Mouse (Mus musculus): ENCODE results near the gene Sept8. TPM values are rescaled to one million over a fixed set of nuclear protein-coding genes. Genes with fewer than 3 reads are reported as not detected.

The Sept8 gene
- polyA plus RNA-seq, 1 experiment from 2014 or later: 55.7 TPM

GRCm38 (mm10) chr11:53481088-53481730 lies 37.8 kb upstream of the Sept8 start:
- H3K27me3 ChIP-seq: peaks cover 41% of the 10 kb centered on the region
- ATAC-seq (no peak), DNase-seq (ENCODE audit: low read depth, low spot score) (no peak)
- POLR2A ChIA-PET: no interaction called here
- no peak for TF ChIP-seq CTCF (IDR thresholded peaks at IDR 0.05)
- in situ Hi-C loops (cut with MboI; ENCODE audit: low pct_unique_long_range_greater_than_20kb): no loop called here
- CTCF ChIA-PET: no interaction called here

- POLR2A ChIA-PET: interaction anchor here (0.6 kb wide), 1 partner anchor 132 kb away, joined by 3 read pairs; no protein-coding TSS in a partner anchor
- in situ Hi-C loops (cut with MboI; ENCODE audit: low pct_unique_long_range_greater_than_20kb): no loop called here
- TF ChIP-seq CTCF (IDR thresholded peaks at IDR 0.05): no peak
- ATAC-seq (no peak), DNase-seq (ENCODE audit: low read depth, low spot score) (no peak)
- H3K27me3 ChIP-seq: peaks cover 20% of the 10 kb centered on the region
- CTCF ChIA-PET: interaction anchor here (0.9 kb wide), 1 partner anchor 144 kb away, joined by 3 read pairs; no protein-coding TSS in a partner anchor
Observed at GRCm38 (mm10) chr11:53483159-53483891, 35.7 kb upstream of the Sept8 start.

GRCm38 (mm10) chr11:53485719-53486118 lies 33.3 kb upstream of the Sept8 start:
- no peak for DNase-seq (ENCODE audit: low read depth, low spot score)
- CTCF ChIA-PET: interaction anchor here (3.4 kb wide), 1 partner anchor 10 kb away, joined by 11 read pairs; no protein-coding TSS in a partner anchor
- no peak for ATAC-seq
- POLR2A ChIA-PET: interaction anchor here (0.7 kb wide), 1 partner anchor 12 kb away, joined by 3 read pairs; no protein-coding TSS in a partner anchor
- peak; percentile 77 for TF ChIP-seq CTCF (IDR thresholded peaks at IDR 0.05)
- H3K27me3 ChIP-seq: peaks cover 4% of the 10 kb centered on the region
- in situ Hi-C loops (cut with MboI; ENCODE audit: low pct_unique_long_range_greater_than_20kb): no loop called here

- in situ Hi-C loops (cut with MboI; ENCODE audit: low pct_unique_long_range_greater_than_20kb): no loop called here
- TF ChIP-seq CTCF (IDR thresholded peaks at IDR 0.05): no peak
- ATAC-seq (no peak), DNase-seq (ENCODE audit: low read depth, low spot score) (no peak)
- POLR2A ChIA-PET: no interaction called here
- H3K27me3 ChIP-seq: peaks cover 4% of the 10 kb centered on the region
- CTCF ChIA-PET: interaction anchor here (3.4 kb wide), 1 partner anchor 9 kb away, joined by 11 read pairs; no protein-coding TSS in a partner anchor
Observed at GRCm38 (mm10) chr11:53486351-53486750, 32.7 kb upstream of the Sept8 start.

- no peak for TF ChIP-seq CTCF (IDR thresholded peaks at IDR 0.05)
- H3K27me3 ChIP-seq: peaks cover 4% of the 10 kb centered on the region
- no peak for ATAC-seq
- CTCF ChIA-PET: interaction anchor here (1.0 to 3.4 kb wide), 2 partner anchors 9 to 17 kb away, joined by 4 to 11 read pairs; partner anchors contain the start of gene Gm9837
- POLR2A ChIA-PET: no interaction called here
- DNase-seq (ENCODE audit: low read depth, low spot score): no peak
- in situ Hi-C loops (cut with MboI; ENCODE audit: low pct_unique_long_range_greater_than_20kb): no loop called here
Observed at GRCm38 (mm10) chr11:53486822-53487594, 32.0 kb upstream of the Sept8 start.

- DNase-seq (ENCODE audit: low read depth, low spot score) (no peak), ATAC-seq (no peak)
- POLR2A ChIA-PET: no interaction called here
- CTCF ChIA-PET: interaction anchor here (0.9 kb wide), 1 partner anchor 19 kb away, joined by 5 read pairs; the partner anchor contains the start of gene Gm9837
- peaks cover 4% of the 10 kb centered on the region for H3K27me3 ChIP-seq
- in situ Hi-C loops (cut with MboI; ENCODE audit: low pct_unique_long_range_greater_than_20kb): no loop called here
- peak; percentile 34 for TF ChIP-seq CTCF (IDR thresholded peaks at IDR 0.05)
Observed at GRCm38 (mm10) chr11:53489007-53489406, 30.1 kb upstream of the Sept8 start.

- ChIA-PET CTCF (interaction anchor here (0.9 kb wide), 1 partner anchor 20 kb away, joined by 5 read pairs; the partner anchor contains the start of gene Gm9837), POLR2A (no interaction called here)
- TF ChIP-seq CTCF (IDR thresholded peaks at IDR 0.05): no peak
- ATAC-seq (no peak), DNase-seq (ENCODE audit: low read depth, low spot score) (no peak)
- in situ Hi-C loops (cut with MboI; ENCODE audit: low pct_unique_long_range_greater_than_20kb): no loop called here
- H3K27me3 ChIP-seq: peaks cover 4% of the 10 kb centered on the region
Observed at GRCm38 (mm10) chr11:53489421-53489820, 29.6 kb upstream of the Sept8 start.

GRCm38 (mm10) chr11:53491954-53492401 lies 27.1 kb upstream of the Sept8 start:
- in situ Hi-C loops (cut with MboI; ENCODE audit: low pct_unique_long_range_greater_than_20kb): no loop called here
- peaks cover 4% of the 10 kb centered on the region for H3K27me3 ChIP-seq
- ChIA-PET CTCF (no interaction called here), POLR2A (no interaction called here)
- DNase-seq (ENCODE audit: low read depth, low spot score) (no peak), ATAC-seq (no peak)
- TF ChIP-seq CTCF (IDR thresholded peaks at IDR 0.05): no peak

GRCm38 (mm10) chr11:53493243-53493955 lies 25.7 kb upstream of the Sept8 start:
- DNase-seq (ENCODE audit: low read depth, low spot score): no peak
- peaks cover 4% of the 10 kb centered on the region for H3K27me3 ChIP-seq
- POLR2A ChIA-PET: interaction anchor here (0.6 kb wide), 1 partner anchor 47 kb away, joined by 3 read pairs; no protein-coding TSS in a partner anchor
- no peak for ATAC-seq
- TF ChIP-seq CTCF (IDR thresholded peaks at IDR 0.05): no peak
- CTCF ChIA-PET: no interaction called here
- in situ Hi-C loops (cut with MboI; ENCODE audit: low pct_unique_long_range_greater_than_20kb): no loop called here

GRCm38 (mm10) chr11:53495417-53495816 lies 23.6 kb upstream of the Sept8 start:
- in situ Hi-C loops (cut with MboI; ENCODE audit: low pct_unique_long_range_greater_than_20kb): no loop called here
- DNase-seq (ENCODE audit: low read depth, low spot score) (no peak), ATAC-seq (no peak)
- ChIA-PET CTCF (interaction anchor here (1.0 to 2.3 kb wide), 2 partner anchors 9 to 24 kb away, joined by 3 to 11 read pairs; no protein-coding TSS in a partner anchor), POLR2A (no interaction called here)
- H3K27me3 ChIP-seq: peaks cover 4% of the 10 kb centered on the region
- no peak for TF ChIP-seq CTCF (IDR thresholded peaks at IDR 0.05)
